Mouse (Mus musculus) myocyte (in vitro differentiated cells): Measurements from ENCODE around the gene Katnal1. TPM values are rescaled to one million over a fixed set of nuclear protein-coding genes. Genes with fewer than 3 reads are reported as not detected.

Source experiments
- H3K27me3 ChIP-seq: one replicate; pipeline ENCODE4 v1.6.1; 2011; ENCODE audit not compliant: control insufficient read depth, insufficient read depth, insufficient read length
- H3K36me3 ChIP-seq: one replicate; pipeline ENCODE4 v1.6.1; 2011; ENCODE audit not compliant: control insufficient read depth, insufficient read depth
- H3K4me2 ChIP-seq: one replicate; pipeline ENCODE4 v1.6.1; 2011; ENCODE audit warnings: low read depth, control low read depth
- H3K4me3 ChIP-seq: one replicate; pipeline ENCODE4 v1.5.1; 2011; ENCODE audit warnings: mild to moderate bottlenecking, control low read depth, moderate library complexity
- H3K79me2 ChIP-seq: one replicate; pipeline ENCODE4 v1.6.1; 2011; ENCODE audit not compliant: control insufficient read depth, insufficient read depth
- H3ac ChIP-seq: one replicate; pipeline ENCODE4 v1.6.1; 2011; ENCODE audit not compliant: control insufficient read depth, insufficient read length
- CEBPB ChIP-seq: IDR thresholded peaks from 2 replicates; pipeline ENCODE4 v1.6.1; 2011; ENCODE audit warnings: mild to moderate bottlenecking, moderate library complexity; ENCODE audit not compliant: poor library complexity, insufficient read depth, severe bottlenecking
- E2F4 ChIP-seq: IDR thresholded peaks from one replicate; pipeline ENCODE4 v1.6.1; 2011; ENCODE audit warnings: mild to moderate bottlenecking, control low read depth, moderate library complexity; ENCODE audit not compliant: insufficient read depth
- MAX ChIP-seq: IDR thresholded peaks from one replicate; pipeline ENCODE4 v1.6.1; 2011; ENCODE audit warnings: low read depth, mild to moderate bottlenecking, control low read depth
- MYOD1 ChIP-seq, 3 experiments: IDR thresholded peaks; one replicate each; pipeline ENCODE4 v1.6.1; 2011; ENCODE audit warnings: control low read depth in 2 of 3, low read depth in 2 of 3, mild to moderate bottlenecking in 2 of 3, moderate library complexity in 1 of 3; ENCODE audit not compliant: insufficient read length in 2 of 3, control insufficient read depth in 1 of 3
- MYOG ChIP-seq, 3 experiments: IDR thresholded peaks; one replicate each; pipeline ENCODE4 v1.6.1; 2011; ENCODE audit warnings: control low read depth in 2 of 3, low read depth in 2 of 3, mild to moderate bottlenecking in 2 of 3; ENCODE audit not compliant: insufficient read length in 2 of 3, control insufficient read depth in 1 of 3, insufficient read depth in 1 of 3
- POLR2A ChIP-seq: IDR thresholded peaks from one replicate; pipeline ENCODE4 v1.6.1; 2011; ENCODE audit warnings: low read depth, mild to moderate bottlenecking, control low read depth, moderate library complexity; ENCODE audit not compliant: insufficient read length
- POLR2AphosphoS2 ChIP-seq: IDR thresholded peaks from one replicate; pipeline ENCODE4 v1.6.1; 2011; ENCODE audit warnings: low read depth, control low read depth; ENCODE audit not compliant: insufficient read length
- REST ChIP-seq: IDR thresholded peaks from one replicate; pipeline ENCODE4 v1.6.1; 2011; ENCODE audit warnings: mild to moderate bottlenecking, control low read depth, moderate library complexity; ENCODE audit not compliant: insufficient read depth, insufficient read length
- SRF ChIP-seq: IDR thresholded peaks from one replicate; pipeline ENCODE4 v1.6.1; 2011; ENCODE audit warnings: low read depth; ENCODE audit not compliant: control insufficient read depth, insufficient read length
- TCF12 ChIP-seq: IDR thresholded peaks from one replicate; pipeline ENCODE4 v1.6.1; 2011; ENCODE audit warnings: mild to moderate bottlenecking, control low read depth; ENCODE audit not compliant: poor library complexity, insufficient read depth, severe bottlenecking
- TCF3 ChIP-seq: IDR thresholded peaks from one replicate; pipeline ENCODE4 v1.6.1; 2011; ENCODE audit warnings: low read depth, control low read depth; ENCODE audit not compliant: insufficient read length
- USF1 ChIP-seq: IDR thresholded peaks from one replicate; pipeline ENCODE4 v1.6.1; 2011; ENCODE audit warnings: low read depth, mild to moderate bottlenecking, control low read depth, moderate library complexity
- polyA plus RNA-seq: library from polyadenylated mRNA; unstranded; fragments of >200 nt; fragmentation: generic; extraction: Trizol; gene quantifications from one replicate; pipeline ENCODE4 v1.2.1, GENCODE M21; 2012; ENCODE audit warnings: missing spikeins

Katnal1 gene
- polyA plus RNA-seq, 1 experiment = 7.6 TPM

DNA sequence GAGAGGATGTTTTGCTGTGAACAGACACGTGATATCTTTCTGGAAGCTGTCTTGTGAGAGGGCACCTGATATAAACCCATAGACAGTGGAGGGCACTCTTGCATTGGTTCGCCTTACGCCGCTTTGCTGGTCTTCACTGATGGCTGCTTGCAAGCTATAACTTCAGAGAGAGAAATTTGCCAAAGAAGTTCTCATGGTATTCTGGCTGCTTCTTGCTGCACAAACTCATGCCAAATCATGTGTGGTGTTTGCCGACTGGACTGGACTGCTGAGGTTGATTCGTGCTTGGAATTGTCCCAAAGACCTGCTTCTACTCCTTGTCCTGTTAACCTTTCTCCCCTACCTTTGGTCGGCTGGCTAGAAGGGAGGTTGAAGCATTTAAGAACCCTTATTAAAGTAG, 29.8 kb downstream of the Katnal1 start:
- Histone ChIP-seq H3ac (no peak overlapping the region), H3K79me2 (no peaks in the 10 kb centered on the region), H3K4me2 (no peak overlapping the region), H3K27me3 (no peaks in the 10 kb centered on the region), H3K4me3 (no peak overlapping the region), H3K36me3 (peaks cover 7% of the 10 kb centered on the region)
- TF ChIP-seq E2F4 = no peak

DNA sequence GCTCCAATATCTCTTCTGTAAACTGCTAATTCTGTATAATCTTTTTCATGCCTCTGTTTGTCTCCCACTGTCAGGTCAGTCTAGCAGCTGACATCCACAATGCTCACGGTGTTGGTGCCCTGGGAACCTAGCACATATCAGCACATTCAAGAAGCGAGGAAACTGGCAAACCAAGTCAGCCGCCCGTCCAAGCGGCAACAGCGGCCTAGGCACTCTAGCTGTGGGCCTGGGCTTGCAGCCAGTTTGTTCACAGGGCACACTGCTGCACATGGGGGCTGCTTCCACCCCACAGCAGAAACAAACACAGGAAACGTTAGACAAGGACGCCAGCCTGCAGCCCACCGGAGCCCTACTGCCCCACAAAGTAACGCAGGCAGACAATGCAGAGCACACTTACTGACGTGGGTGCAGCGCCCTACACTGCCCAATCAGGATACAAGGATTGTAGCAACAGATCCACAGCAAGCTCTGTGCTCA, 31.1 kb downstream of the Katnal1 start:
- Histone ChIP-seq H3K4me2 (no peak overlapping the region), H3K36me3 (peaks cover 3% of the 10 kb centered on the region), H3K27me3 (no peaks in the 10 kb centered on the region), H3ac (no peak overlapping the region), H3K4me3 (no peak overlapping the region), H3K79me2 (no peaks in the 10 kb centered on the region)
- TF ChIP-seq E2F4 (no peak), CEBPB (no peak), POLR2A (no peak), TCF3 (no peak), USF1 (no peak), SRF (no peak)

DNA sequence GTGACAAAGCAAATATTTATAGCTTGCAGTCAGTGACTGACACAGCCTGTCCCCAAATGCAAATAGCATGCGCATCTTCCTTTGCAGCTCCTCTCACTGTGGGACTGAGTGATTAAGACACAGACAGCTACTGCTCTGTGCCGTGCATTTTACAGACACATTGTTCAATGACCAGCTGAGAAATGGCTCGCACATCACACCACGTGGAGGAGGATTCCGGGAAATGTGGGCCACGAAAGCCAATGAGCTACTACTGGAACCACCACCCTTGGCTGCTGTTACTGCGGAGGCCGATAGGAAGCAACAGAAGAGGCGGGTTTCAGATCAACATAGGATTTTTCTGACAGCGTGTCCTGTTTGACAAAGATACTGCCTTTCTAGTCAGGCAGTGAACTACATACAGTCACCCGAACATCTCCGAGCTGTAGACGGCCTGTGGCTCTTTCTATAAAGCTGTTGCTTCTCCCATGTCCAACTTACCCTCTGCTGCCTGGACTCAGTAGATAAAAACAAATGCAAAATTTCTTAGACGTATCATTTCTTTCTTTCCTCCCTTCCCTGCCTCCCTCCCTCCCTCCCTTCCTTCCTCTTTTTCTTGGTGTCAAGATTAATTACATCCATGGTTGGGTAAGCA, 31.9 kb downstream of the Katnal1 start:
- no peaks in the 10 kb centered on the region for H3K79me2 ChIP-seq
- no peaks in the 10 kb centered on the region for H3K27me3 ChIP-seq
- peaks cover 11% of the 10 kb centered on the region for H3K36me3 ChIP-seq
- TF ChIP-seq MYOG (IDR thresholded peaks at IDR 0.05; ENCODE audit: control insufficient read depth in 1 of 3, insufficient read depth in 1 of 3, insufficient read length in 2 of 3, low read depth in 2 of 3) (no peak), MAX (no peak), TCF3 (no peak), POLR2AphosphoS2 (no peak)
- no peak overlapping the region for H3K4me2 ChIP-seq
- H3K4me3 ChIP-seq = no peak overlapping the region
- H3ac ChIP-seq = no peak overlapping the region

DNA sequence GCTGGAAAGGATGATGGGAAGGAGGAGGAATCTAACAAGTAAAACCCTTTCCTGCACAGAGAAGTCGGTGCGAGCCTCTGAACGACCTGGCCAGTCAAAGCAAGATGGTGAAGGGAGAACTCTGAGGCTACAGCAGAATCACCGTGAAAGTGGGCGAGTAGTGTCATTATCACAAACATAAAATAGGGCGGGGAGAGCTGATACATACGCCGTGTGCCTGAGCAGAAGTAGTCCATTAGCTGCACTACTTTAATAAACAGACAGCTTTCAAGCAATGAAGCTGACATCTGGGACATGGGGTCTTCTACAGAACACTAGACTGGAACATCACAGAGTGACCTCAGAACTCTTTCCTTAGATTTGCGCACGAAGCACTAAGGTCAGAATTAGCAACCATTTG, 32.6 kb downstream of the Katnal1 start:
- no peaks in the 10 kb centered on the region for H3K79me2 ChIP-seq
- peaks cover 12% of the 10 kb centered on the region for H3K36me3 ChIP-seq
- H3K4me3 ChIP-seq = no peak overlapping the region
- no peak overlapping the region for H3K4me2 ChIP-seq
- no peaks in the 10 kb centered on the region for H3K27me3 ChIP-seq
- TF ChIP-seq MYOD1 (IDR thresholded peaks at IDR 0.05; ENCODE audit: control insufficient read depth in 1 of 3, insufficient read length in 2 of 3, low read depth in 2 of 3) = no peak
- no peak for TF ChIP-seq USF1
- no peak overlapping the region for H3ac ChIP-seq

DNA sequence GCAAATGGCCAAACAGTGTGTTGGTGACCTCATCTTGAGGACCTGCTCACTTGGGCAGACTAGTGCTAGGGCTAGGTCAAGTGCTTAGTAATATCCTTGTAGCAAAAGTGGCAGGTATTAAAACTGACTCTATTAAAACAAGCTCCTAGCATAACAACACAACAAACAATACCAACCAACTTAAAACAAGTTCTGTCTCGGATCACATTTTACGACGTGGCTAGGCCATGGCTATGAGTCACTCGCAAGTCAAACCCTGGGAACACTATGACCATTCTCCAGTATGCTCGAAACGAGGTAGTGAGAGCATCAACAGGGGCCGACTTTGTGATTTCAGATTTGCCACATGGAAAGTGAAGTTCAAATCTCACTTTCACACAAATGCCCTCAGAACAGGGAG, 33.3 kb downstream of the Katnal1 start:
- Histone ChIP-seq H3K4me2 (peak overlapping the region; percentile 92), H3K36me3 (peaks cover 16% of the 10 kb centered on the region), H3K27me3 (no peaks in the 10 kb centered on the region), H3ac (no peak overlapping the region), H3K4me3 (no peak overlapping the region), H3K79me2 (no peaks in the 10 kb centered on the region)
- TF ChIP-seq MYOD1 (IDR thresholded peaks at IDR 0.05; ENCODE audit: control insufficient read depth in 1 of 3, insufficient read length in 2 of 3, low read depth in 2 of 3) (no peak), SRF (no peak), TCF3 (no peak), USF1 (no peak), POLR2A (no peak), REST (no peak), MAX (no peak), E2F4 (no peak), MYOG (IDR thresholded peaks at IDR 0.05; ENCODE audit: control insufficient read depth in 1 of 3, insufficient read depth in 1 of 3, insufficient read length in 2 of 3, low read depth in 2 of 3) (no peak), POLR2AphosphoS2 (no peak), CEBPB (no peak), TCF12 (no peak)

DNA sequence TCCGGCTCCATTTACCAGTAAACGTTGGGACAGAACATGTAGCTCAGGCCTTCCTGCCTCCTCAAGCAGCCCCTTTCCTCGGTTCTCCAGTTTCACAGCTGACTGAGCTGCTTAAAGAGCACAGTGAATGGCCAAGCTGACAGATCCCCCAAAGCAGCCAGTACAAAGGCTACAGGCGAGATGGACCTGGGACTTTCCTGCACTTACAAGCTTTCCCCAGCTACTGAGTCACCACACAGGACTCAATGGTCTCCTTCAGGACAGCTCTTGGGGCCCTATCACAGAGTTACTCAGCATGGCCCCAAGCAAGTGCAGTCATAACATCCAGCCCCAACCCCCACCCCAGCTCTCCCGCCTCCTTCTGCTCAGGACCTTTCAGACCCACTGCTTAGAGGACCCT, 34.1 kb downstream of the Katnal1 start:
- Histone ChIP-seq H3K27me3 (no peaks in the 10 kb centered on the region), H3K36me3 (peaks cover 19% of the 10 kb centered on the region), H3ac (no peak overlapping the region), H3K4me2 (peak overlapping the region; percentile 92), H3K79me2 (no peaks in the 10 kb centered on the region), H3K4me3 (no peak overlapping the region)
- TF ChIP-seq MYOD1 (IDR thresholded peaks at IDR 0.05; ENCODE audit: control insufficient read depth in 1 of 3, insufficient read length in 2 of 3, low read depth in 2 of 3) (no peak), E2F4 (no peak), CEBPB (no peak), MAX (no peak), POLR2A (no peak), TCF3 (no peak), MYOG (IDR thresholded peaks at IDR 0.05; ENCODE audit: control insufficient read depth in 1 of 3, insufficient read depth in 1 of 3, insufficient read length in 2 of 3, low read depth in 2 of 3) (no peak), POLR2AphosphoS2 (no peak), TCF12 (no peak), REST (no peak), SRF (no peak), USF1 (no peak)
